Mouse (Mus musculus): ENCODE results near the gene Anxa10.

The Anxa10 gene

DNA sequence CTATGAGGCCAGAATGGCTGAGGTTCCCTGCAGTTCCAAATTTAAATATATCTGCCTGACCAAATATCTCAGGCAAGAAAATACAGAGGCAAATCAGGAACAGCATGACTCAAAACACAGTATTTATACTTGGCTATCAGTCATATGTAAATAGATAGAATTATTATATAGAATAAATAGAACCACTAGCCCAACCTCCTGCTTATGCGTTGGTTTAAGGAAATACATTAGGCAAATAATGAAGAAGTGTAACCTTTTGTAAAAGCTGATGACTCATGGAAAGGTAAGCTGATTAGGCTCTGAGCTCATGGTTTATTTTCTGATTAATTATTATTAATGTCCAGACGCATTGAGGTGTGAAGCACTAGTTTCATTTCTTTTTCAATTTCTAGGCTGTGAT lies at the start of gene Anxa10:
TSS of gene Anxa10 (minus strand) at position 53 of the 400 bp plus-strand sequence.
- no peak for DNase-seq

DNA sequence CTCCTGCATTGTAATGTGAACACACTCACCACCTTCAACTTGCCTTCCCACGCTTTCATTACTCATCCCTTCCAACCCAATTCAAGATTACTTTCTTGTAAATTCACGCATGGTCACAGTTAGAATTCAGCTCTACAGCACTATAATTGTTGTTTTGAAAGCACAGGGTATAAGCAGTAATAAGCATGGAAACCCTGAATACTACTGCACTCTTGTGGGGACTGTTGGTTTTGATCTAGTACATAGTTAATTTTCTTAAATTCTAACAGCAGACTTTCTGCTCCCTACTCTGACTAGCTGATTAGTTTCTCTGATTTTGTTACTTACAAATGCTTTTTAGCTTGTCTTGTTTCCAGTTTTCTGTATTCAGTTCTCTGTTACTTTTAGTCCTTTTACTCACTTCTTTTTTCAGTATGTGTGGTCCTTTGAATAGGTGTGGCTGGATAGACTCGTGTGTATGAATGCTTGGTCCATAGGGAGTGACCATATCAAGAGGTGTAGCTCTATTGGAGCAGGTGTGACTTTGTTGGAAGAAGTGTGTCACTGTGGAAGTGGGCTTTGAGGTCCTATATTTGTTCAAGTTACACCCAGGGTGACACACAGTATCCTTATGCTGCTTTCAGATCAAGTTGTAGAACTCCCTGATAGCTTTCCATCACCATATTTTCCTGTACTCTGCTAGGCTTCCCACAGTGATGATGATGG lies 9.9 kb upstream of the Anxa10 start:
- DNase-seq, result no peak

DNA sequence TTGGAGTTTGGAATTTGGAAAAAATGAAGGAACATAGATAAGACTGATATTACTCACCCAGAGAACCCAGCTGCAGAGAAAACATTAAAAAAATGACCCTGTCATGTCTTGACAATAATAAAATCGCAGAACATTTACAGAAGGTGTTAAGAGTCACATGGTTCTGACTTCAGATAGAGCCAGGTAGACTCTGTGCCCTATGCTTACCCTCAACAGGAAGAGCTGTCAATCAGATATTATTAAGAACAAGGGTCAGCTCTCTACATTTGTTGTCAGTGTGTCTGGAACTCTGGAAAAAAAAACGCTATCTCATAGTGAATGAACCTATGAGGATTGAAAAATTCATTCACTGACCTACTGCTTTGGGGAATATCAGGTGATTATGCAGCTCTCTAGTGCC lies 25.7 kb downstream of the Anxa10 start:
- no peak for DNase-seq

DNA sequence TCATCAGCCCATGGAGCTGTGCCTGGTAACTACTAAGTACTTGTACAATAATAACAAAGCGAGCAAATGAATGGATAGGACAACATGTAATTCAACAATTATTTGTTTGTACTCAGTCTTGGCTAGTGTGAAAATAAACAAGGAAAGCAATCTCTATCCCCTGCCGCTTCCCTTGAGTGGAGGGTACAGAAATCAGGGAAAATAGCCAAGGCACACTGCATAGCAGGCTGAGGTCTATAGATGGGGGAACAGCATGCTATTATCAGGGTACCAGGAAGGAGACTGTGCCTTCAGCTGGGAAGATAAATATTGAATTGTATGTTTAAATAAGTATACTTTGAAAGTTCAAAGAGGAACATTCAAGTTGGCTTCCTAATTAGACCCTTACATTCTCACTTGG lies 41.1 kb downstream of the Anxa10 start:
- DNase-seq, result no peak

DNA sequence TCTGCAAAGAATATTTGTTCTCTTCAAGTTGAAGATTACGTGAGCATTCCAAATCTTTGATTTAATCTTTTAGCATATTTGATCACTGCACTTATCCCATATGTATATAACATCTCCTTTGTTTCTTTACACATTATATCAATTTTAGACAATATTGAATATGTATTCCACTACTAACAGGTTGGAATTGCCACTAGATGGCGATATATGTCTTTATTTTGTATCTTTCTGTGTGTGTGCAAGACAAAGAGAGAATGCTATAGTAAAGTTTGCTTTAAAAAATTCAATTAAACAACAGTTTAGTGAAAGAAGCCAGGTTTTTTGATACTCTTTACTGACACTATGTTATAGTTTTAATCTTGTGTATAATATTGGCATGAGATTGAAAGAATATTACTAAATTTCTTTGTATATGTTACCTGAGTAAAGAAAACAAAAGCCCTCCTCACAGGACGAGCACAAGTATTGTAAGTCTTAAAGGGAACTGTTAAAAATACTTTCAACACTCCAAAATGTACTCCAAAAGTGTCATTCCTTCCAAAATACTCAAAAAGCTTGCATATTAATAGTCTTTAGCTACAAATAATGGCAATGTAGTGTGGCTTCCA lies 42.7 kb downstream of the Anxa10 start:
- no peak for DNase-seq

DNA sequence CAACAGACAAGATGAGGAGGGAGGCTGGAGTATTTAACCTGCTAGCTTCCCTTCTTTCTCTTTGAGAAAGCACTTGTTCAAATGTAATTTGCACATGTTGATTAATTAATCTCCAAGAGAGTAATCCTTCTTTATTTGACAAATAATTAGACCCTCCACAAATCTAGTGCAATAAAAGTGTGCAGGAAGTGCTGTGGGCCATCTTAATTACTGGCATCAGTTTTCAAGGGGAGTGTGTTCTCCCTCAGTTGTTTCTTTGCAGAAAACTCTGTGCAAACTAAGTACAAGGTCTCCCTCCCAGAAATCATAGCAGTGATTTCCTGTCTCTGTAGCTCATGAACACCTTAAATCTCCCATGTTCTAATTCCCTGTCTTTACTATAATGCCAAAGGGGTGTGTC lies 54.6 kb downstream of the Anxa10 start:
- no peak for DNase-seq

DNA sequence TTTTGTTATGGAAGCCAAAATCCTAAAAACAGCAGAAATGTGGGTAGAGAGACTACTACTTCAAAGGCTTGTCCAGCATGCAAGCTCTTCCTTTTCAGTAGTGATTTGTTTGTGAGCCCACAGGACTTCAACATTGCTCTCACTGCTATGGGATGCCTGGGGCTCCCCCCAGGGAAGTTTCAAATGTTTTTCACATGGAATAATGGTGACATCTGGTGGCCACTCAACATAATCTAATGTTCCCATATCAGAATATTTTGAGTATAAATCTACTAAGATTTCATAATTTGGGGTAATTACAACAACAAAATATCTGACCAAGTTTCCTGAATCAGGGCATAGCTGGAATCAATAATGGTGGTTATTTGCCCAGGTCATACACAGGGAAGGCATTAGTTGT lies 62.6 kb downstream of the Anxa10 start:
- DNase-seq, result no peak

DNA sequence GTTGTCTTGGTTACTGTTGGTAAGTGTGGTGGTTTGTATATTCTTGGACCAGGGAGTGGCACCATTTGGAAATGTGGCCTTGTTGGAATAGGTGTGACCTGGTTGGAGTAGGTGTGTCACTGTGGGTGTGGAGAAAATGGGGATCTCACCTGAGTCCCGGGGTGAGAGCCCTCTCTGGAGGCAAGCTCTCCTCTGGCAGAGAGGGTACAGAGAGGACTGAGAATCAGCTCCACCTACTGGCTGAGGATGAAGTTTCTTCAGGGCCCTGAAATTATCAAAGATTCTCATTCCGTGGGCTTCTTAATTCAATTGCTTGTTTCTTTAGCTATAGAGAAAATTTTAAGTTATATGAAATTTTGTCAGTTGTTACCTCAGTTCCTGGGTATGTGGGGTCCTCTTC lies 76.1 kb downstream of the Anxa10 start:
- DNase-seq, result no peak

DNA sequence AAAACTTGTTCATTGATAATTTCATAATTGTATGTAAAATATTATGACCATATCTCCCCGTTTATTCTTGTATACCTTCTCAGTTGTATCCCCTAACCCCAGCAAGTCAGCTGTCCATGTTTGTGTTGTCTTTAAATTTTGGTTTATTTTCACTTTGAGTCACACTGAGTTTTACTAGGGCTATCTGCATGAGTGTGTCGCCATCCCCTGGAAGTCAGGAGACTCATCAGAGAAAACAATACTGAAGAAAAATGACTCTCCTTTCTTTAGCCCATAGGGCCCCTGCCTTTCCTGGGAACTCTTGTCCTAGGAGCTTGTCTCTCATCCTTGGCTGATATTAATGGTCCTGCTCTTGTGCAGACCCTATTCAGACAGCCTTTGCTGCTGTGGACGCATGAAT lies 88.6 kb downstream of the Anxa10 start:
- no peak for DNase-seq

DNA sequence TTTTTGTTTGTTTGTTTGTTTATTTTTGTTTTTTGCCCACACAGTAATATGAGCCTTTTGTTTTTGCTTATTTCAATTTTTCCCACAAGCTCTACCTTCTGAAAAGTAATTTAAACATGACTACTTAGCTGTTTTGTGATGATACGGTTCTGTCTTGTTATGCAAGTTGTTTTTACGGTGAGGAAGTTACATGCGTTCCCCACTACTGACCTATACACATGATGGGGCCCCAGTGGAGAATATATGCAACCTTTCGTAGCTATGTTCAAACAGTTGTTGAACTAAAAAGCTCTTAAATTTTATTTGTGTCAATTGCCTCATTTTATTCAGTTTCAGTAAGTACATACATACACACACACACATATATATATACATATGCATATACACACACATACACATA lies 108.4 kb downstream of the Anxa10 start:
- DNase-seq, result no peak

DNA sequence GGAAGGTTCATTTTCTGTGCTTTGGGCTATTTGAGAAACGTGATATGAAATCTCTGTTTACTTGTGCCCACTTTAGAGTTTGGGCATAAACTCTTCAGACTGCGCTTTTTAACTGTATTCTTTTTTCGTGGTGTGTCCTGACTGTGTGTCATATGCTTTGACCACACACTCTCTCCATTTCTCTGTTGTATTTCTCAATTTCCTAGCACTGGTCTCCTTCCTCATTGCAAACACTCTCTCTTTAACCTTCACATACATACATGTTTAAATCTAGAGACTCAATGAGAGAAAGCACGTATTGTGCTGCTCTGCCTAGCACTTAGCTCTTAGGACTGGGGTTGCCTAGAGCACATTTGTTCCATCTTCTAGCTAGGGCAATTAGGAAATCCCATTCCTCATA lies 108.8 kb downstream of the Anxa10 start:
- DNase-seq, result no peak

All from right cerebral cortex, postnatal 25 days (tissue).